Mouse (Mus musculus) spleen, adult 12 weeks (tissue): ENCODE results near the gene Msi1.
"Not testable (repeated sequence)": the region's sequence is repeated elsewhere in the genome, so short reads cannot be mapped to it uniquely, and the experiment has no call there.

Experiments
- DNase-seq: peaks from one replicate; pipeline ENCODE4 v3.0.0; 2022; ENCODE audit warnings: low spot score

Msi1 gene

DNA sequence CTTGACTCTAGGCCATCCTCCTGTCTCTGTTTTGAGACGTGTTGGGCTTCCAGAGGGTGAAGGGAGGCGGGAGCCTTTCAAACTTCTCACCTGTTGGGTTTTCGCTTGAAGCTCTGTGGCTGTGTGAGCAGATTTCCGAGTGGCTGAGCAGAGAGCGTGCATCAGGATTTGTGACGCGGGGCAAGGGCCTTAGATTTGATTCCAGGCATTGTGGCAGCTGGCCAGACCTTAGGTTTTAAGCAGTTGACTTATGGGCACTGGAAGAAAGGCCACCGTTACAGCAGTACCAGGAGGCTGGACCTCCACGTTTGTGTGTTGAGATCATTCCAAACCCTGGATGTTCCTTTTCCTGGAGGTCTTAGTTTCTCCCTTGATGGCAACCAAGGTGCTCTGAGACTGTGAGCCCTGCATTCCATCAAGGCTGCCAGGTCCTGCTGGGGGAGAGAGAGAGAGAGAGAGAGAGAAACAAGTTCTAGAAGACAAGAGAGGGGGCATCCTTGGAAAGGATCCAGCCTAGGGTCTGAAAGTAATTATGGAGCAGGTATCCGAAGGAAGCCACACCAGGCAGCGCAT is 5.0 kb downstream of the Msi1 start:
- no peak for DNase-seq

DNA sequence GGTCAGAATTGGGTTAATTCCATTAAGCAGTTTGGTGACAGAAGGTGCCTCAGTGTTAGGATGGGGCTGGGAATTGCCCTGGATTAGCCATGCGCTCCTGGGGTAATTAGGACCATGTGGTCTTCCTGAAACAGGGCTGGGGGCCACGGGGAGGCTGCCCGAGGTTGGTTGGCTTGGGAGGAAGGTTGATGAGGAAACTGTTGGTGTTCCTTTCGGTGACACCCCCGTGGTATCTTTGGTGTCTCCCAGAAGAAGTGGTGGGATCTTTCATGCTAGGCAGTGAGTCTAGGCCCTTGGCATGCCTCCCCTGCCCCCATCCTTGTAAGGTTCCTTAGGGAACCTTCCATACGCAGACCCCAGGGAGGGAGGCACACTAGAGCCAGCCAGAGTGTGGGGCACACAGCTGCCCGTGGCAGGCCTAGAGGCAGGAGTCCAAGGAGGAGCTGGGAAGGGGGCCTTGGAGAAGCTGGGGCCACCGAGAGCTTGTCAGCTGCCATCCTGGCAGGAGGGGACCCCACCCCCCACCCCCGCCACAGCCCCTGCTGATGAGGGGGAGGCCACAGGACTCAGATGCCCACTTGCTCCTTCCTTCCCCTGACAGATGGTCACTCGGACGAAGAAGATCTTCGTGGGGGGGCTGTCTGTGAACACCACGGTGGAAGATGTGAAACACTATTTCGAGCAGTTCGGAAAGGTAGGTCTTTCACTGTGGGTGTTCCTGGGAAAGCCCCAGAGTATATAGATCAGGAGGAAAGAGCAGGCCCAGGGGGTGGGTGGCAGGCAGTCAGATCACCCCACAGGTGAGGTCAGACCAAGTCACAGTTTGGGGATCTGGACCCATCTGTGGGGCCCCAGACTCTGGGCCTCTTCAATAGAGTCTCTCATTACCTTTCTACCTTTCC is 5.7 kb downstream of the Msi1 start:
- no peak for DNase-seq

DNA sequence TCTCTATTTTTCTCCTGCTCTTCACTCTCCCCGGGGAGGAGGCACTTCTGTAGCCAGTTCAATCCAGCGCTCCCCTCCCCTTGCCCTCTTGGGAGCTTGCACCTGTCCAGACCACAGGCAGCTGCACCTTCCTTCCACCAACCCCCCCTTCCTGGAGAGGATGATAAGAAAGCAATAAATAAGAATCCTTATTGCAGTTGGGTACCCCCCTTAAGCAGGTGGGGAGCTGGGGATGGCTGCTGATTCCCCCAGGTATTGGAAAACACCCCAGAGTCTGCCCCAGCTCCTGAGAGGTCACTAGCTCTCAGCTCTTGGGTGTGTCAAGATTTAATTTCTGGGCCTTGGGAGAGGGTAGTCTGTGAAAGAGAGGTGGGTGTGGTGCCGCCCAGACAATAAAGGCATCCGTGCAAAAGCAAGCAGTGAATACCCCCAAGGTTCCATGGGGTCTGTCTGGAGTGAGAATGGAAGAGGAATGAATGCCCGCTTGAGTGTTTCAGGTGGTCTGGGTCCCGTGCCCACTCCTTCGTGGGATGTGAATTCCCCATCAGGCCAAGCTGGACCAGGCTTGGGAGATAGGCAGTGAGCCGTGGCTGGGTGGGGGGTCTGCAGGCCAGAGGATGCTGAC is 6.5 kb downstream of the Msi1 start:
- no peak for DNase-seq

DNA sequence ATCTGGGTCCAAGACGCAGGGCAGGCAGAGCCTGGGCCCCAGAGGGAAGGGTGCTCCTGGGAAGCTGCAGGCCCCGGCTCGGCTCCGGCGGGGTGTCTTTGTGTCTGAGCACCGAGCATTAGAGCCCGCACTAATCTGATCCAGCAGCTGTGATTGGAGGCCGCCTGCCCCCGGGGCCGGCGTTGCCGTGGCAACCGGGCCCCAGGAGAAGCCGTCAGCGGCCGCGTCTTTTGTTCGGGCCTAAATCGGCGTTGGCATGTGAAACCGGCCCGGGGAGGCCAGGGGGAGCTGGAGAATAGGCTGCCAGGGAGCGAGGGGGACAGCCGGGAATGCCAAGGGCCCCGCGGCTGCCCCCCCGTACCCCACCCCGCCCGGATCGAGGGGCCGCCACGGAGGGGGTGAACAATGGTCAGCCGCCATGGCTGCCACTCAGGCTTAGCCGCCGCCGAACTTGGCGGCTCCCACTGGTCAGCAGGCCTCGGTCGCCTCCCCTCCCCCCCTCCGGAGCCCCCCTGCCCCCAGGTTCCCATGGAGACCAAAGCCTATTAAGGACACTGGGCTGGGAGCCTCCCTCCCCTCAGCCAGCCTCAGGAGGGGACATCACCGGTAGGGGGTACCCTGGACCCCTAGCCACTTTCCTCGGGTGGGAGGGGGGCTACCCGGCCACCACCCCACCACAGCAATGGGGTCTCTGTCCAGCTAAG is 7.2 kb downstream of the Msi1 start:
- no peak for DNase-seq

DNA sequence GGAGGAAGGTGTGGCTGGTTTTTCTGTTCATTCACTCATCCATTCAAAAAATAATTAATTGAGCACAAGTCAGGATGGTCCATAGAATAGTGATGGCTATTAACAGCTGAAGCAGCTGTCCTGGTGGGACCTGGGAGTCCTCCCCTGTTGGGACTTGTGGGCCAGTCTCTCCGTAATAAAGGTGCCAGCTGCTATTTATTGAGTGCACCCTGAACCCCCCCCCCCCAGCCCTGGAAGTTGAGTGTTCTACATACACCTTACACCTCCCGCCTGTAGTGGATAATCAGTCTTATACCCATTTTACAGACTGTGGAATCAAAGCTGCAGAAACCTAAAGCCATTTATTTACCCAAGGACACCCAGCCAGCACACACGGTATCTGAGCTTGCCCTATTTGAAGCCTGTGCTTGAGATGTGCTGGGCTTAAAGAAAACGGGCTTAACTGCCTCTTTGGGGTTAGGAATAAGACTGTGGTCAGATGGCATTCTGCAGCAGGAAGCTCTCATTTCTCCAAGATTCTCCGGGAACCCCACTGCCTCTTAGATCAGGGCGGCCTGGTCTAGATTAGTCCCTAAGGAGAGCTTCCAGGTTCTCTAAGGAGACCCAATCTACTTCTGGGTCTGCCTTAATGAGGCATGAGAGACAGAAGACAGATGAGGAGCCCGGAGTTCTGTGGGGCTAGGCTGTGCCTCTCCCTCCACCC is 8.0 kb downstream of the Msi1 start:
- DNase-seq: no peak

DNA sequence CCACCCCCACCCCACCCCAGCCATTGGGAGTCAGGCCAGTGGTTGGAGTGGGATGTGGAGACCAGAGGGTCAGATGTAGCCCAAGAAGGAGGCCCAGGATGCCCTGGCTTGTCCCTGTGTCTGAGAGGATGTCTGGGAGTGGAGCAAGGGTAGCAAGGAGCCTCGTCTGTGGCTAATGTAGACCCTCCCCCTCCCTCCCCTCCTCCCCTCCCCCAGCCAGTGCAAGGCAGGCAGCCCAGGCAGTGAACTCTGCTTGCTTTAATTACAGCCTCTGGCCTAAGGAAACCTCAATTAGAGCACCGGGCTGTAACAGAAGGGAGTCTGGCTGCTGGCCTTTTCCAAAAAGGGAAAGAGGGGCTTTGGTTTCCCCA is 8.5 kb downstream of the Msi1 start:
- no peak for DNase-seq

DNA sequence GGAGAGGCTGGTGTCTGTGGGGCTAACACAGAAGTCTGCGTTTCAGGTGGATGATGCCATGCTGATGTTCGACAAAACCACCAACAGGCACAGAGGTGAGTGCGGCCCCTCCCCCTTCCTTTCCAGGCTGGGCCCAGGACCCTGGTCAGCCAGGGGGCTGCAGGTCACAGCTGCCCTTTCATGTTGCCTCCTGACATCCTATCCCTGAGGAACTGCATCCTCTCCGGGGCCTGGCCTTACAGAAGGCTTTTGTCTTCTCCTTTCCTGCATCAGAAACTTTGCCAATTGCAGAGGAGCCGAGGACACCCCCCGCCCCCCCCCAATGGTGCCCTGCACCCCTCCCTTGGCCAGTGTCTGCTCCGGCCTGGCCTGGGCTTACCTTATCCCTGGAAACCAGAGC is 9.3 kb downstream of the Msi1 start:
- DNase-seq: no peak

DNA sequence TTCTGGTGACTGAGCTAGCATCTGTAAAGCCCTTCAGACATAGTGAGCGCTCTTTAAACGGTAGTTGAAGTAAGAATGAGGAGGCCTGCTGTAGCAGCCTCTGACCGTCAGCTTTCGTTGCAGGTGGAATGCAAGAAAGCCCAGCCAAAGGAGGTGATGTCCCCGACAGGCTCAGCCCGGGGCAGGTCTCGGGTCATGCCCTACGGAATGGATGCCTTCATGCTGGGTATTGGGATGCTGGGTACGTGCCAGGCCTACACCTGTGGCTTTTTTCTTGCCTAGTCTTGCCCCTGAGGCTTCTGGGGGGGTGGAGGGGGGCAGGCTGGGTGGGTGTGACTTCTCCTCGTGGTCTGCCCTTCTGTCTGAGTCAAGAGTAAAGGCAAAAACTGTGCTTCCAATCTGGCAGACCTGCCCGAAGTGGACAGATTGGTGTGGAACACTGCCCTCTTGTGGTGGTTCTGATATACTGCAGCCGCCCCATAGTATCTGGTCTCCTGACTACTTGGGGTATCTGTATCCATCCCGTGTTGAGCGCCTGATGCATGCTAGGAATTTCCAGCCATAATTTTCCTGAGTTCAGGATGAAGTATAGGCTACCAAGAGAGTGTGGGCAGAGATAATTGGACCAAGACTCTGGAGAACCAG is 11.9 kb downstream of the Msi1 start:
- peak; percentile 41 for DNase-seq

DNA sequence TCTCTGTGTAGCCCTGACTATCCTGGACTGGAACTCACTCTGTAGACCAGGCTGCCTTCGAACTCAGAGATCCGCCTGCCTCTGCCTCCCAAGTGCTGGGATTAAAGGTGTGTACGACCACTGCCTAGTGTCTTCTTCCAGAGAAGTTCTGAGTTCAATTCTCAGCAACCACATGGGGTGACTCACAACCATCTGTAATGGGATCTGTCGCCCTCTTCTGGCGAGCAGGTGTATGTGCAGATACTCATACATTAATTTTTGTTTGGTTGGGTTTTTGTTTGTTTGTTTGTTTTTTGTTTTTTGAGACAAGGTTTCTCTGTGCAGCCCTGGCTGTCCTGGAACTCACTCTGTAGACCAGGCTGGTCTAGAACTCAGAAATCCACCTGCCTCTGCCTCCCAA is 13.3 kb downstream of the Msi1 start:
- DNase-seq: not testable (repeated sequence)

DNA sequence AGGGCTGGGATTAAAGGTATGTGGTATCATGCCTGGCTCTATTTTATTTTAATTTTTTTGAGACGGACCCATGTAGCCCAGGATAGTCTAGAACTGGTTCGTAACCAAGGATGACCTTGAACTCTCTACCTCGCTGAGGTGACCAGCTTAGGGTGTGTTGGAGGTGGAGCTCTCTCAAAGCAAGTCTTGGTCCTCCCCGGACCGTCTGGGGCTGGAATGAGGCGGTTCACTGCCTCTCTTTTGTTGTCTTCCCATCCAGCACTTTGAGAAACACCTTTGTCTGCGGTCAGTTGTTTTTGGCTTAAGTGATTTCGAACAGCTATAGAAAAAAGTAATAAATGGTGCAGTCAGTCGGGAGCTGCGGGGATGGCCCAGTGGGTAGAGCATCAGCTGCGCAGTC is 14.7 kb downstream of the Msi1 start:
- no peak for DNase-seq

DNA sequence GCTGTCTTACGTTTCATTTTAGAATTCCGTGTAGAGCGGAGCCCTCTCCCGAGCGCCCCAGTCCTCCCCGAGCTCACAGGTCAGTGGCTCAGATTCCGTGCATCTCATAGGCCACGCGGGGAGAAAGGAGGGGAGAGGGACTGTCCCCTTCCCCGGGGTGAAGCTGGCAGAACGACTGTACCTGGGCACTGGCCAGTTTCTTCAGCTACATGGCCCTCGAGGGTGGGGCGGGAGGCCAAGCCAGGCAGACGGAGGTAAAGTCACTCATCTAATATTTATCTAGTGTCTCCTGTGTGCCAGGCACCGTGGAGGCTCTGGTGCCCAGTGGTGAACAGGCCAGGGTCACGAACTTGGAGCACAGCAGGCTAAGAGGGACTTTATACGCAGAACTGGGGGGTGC is 17.7 kb downstream of the Msi1 start:
- no peak for DNase-seq

DNA sequence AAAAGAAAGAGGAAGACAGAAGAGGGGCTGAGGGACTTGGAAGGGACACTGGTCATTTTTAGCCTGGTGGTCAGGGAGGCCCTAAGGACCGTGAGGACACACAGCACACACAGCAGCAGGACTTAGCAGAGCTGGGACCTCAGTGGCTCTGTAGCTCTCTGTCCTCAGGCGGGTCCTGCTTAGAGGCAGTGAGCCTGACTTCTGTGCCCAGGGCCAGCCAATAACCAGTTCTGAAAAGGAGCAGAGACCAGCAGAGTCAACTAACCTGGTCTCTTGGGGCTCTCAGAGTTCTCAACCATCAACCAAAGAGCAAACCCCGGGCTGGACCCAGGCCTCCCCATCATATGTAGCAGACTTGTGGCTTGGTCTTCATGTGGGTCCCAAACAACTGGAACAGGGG is 19.8 kb downstream of the Msi1 start:
- DNase-seq: no peak

DNA sequence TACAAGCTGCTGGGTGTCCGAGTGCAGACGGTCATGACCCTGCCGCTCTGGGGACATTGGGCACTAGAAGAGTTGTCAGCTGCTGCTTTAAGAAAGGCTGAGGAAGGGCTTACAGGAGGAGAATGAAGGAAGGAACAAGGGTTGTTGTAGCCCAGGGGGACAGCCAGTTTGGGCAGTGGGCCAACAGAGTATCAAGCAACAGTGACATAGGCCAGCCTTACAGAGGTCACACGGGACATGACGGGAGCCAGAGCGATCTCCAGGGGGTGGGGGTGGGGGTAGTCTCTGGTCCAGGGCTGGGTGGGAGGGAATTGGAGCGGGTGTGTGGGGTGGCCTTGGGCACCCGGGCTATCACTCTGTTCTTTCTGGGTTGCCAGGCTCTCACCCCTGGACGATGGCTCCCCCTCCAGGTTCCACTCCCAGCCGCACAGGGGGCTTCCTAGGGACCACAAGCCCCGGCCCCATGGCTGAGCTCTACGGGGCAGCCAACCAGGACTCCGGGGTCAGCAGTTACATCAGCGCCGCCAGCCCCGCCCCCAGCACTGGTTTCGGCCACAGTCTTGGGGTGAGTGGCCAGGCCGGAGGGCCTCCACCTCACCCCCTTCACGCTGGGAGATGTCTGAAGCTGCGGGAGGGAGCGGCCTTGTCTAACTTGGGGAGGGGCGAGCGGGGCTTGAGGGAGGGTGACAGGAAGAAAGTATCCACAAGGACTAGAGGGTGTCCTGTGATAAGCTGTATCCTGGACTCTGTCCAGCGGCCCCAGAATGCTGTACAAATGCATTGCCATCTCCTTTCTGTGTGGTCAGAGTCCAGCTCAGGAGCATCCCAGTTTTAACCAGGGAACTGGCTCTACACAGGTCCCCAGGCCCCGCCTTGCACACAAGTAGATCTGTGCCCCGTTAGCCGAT is 21.3 kb downstream of the Msi1 start:
- no peak for DNase-seq

DNA sequence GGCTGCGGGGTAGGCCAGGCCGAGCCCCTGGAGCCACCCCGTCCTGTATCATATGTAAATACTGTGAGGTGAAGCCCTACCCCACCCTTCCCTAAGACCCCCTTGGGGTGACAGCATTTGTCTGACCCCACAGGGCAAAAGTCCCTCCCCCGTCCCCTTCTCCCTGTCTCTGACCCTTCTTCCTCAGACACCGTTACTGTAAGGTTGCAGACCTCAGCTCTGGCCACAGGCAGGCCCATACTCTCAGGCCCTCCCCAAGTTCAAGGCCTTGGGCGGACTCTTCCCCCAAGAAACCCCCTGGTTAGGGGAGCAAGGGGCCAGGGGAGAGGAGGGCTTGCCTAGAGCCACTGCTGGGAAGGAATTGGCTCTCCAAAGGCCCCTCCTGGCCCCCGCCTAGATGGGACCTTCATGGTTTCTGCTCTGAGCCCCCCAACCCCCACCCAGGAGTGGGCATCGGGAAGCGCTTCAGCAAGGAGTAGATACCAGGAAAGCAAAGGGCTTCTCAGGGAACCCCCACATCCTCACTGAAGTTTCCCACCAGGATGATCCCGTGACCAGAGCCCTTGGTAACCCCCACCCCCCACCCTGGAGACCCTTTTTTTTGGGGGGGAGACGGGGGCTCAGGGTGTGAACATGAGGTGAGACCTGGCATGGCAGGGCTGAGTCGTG is 25.2 kb downstream of the Msi1 start:
- DNase-seq: no peak

DNA sequence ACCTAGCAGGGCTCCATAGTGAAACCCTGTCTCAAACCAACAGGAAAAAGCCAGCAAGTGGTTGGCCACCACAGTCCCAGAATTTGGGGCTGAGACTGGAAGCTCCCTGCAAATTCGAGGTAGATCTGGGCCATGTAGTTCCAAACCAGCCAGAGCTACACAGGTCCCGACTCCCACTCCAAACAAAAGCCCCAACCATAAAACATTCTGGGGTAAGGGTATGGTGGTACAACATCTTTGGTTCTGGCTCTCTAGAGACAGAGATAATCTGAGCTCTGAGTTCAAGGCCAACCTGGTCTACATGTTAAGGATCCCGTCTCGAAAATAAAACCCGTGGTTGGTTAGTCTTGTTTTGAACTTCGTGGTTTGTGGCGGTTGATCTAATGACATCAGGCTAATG is 26.4 kb downstream of the Msi1 start:
- no peak for DNase-seq

DNA sequence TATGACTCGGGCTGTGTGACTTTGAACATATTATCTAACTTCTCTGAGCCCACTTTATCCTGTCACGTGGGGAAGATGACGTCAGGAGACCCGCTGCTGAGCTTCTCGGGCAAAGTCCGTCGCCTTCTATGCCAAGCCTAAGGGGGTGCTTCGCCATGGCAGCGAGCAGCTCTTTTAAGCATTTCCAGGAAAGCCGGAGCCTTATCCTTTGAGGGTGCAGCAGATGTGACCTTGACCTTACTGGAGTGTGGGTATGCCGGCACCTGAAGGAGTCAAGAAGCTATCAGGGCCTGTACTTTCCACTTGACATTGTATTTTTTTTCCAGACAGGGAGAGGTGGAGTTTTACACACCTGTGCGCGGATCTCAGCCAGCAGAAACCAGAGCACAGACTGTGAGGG is 29.5 kb downstream of the Msi1 start:
- DNase-seq: no peak

DNA sequence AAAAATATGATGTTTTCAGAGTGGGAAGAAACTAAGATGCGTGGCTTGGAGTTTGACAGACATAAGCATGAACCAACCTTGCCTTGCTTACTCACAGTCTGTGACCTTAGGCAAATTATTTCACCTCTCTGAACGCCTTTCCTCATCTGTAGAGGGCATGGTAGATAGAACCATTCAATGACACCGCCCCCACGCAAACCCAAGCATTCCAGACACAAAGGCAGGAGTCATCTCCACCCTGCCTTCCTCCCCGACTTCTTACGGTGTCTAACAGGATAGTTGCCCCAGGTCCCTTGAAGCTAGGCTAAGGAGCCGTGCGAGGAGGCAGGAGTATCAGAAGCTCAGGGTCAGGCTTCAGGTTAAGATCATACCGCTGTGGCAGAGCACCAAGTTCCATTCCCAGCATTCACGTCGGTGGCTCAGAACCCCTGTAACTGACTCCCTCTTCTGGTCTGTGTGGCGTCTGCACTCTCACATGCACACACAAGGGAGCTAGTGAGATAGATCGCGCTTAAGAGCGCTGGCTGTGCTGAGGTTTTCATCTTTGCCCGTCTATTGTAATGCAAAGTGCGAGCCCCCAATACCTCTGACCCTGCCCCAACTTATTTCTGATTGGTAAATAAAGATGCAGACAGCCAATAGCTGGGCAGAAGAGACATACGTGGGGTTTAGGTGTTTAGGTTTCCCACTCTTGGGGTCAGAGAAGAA is 35.2 kb downstream of the Msi1 start:
- no peak for DNase-seq

DNA sequence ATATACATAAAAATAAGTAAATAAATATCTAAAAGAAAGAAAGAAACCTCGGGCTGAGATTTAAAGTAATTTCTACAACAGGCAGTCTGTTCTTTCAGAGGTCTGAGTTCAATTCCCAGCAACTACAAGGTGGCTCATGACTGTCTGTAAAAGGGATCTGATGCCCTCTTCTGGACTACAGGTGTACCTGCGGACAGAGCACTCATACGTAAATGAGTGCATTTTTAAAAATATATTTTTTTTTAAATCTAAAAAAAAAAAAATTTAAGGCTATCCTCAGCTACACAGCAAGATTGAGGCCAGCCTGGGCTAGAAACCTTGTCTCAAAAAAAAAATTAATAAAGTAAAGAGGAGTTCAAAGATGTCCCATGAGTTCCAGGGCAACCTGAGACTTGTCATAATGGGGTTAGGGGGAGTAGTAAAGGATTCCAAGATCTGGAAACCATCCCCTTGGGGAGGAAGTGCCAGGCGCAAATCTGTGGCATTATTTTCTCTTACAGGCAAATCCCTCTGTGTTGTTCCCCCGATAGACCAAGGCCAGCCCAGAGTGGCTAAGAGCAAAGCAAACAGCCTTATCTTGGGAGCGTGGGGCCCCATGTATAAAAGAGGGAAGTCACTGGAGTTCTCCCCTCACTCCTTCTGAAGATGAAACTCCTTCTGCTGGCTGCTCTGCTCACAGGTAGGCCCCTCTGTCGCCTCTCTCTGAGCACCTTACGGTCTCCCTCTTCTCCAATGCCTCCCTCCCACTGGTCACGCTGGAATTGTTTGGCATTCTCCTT is 36.4 kb downstream of the Msi1 start, which contains the start of gene Pla2g1b:
TSS of gene Pla2g1b (plus strand) at position 621 of the 779 bp plus-strand sequence.
- no peak for DNase-seq
